Mouse (Mus musculus): Measurements from ENCODE around the gene Unc119b. TPM values are rescaled to one million over a fixed set of nuclear protein-coding genes. Genes with fewer than 3 reads are reported as not detected.
A peak's percentile ranks its signal among the peaks of the same experiment; 100 is the strongest.
"Not testable (repeated sequence)": the region's sequence is repeated elsewhere in the genome, so short reads cannot be mapped to it uniquely, and the experiment has no call there.

Unc119b gene
- polyA plus RNA-seq, 1 experiment from 2014 or later, result 8.5 TPM

DNA sequence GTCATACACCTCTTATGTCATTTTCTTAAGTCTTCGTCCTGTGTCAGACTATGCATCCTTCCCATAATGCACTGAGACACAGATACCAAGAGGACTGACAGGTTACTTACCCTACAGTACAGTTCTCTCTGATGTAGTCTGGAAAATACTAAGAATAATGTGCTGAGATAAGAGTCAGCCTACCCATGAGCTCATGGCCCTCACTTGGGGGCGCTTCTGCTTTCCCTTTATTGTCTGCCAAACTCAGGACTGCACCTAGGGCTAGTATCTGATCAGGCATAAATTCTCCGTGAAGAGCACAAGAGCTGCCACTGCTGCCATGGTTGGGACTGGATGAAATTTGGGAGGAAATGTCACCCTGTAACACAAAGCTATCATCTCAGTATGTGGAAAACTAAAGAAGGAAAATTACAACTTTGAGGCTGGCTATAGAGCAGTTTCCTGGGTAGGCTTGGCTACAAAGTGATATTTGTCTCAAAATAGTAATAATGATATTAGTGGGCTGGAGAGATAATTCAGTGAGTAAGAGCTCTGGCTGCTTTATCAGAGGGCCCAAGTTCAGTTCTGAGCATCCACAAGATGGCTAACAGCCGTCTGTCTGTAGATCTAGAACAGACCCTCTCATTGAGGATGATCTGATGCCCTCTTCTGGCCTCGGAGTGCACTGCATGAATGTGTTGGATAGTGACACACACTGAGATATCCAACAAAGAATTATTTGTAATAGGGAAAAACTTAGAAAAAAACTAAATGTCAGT lies 58.5 kb downstream of the Unc119b start:
- H3K9ac ChIP-seq, result no peak overlapping the region
- H3K27me3 ChIP-seq, result no peaks in the 10 kb centered on the region
- H3K36me3 ChIP-seq (replicated peaks), result peaks cover 44% of the 10 kb centered on the region
- H3K4me1 ChIP-seq (replicated peaks), result peaks cover 80% of the 10 kb centered on the region
- no peak overlapping the region for H3K4me3 ChIP-seq (replicated peaks)
- peak; percentile 45 for ATAC-seq (ENCODE audit: insufficient read depth)
- peak overlapping the region; percentile 4; the same call in 1 of the 2 replicates for H3K4me2 ChIP-seq
- peak overlapping the region; percentile 96 for H3K27ac ChIP-seq (replicated peaks)
- H3K9me3 ChIP-seq (replicated peaks), result no peaks in the 10 kb centered on the region
- 29% methylated on average over 5 of the region's 5 CpGs for WGBS (ENCODE audit: insufficient replicate concordance)

DNA sequence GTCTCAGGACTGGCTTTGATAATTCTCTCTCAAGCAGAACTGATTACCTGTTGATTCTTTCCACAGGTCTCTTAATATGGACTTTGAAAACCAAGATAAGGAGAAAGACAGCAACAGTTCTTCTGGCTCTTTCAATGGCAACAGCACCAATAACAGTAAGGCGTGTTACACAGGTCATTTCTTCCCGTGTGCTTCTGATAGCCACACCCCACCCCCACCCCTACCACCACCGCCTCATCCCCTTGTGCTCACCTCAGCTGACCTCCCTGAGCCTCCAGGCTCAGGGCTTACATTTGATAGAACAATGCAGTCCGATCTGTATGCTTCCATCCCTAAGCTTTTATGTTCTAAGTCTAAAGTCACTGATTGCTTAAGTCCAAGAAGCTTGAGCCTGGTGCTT lies 60.0 kb downstream of the Unc119b start:
- H3K4me2 ChIP-seq, result 0 out of 2 replicates have a peak overlapping the region, but pooled peaks have one; percentile 19
- WGBS (ENCODE audit: insufficient replicate concordance), result 44% methylated on average over 4 of the region's 4 CpGs
- peak overlapping the region; percentile 96 for H3K27ac ChIP-seq (replicated peaks)
- H3K36me3 ChIP-seq (replicated peaks), result peaks cover 32% of the 10 kb centered on the region
- H3K27me3 ChIP-seq, result no peaks in the 10 kb centered on the region
- no peak overlapping the region for H3K9ac ChIP-seq
- no peaks in the 10 kb centered on the region for H3K9me3 ChIP-seq (replicated peaks)
- no peak overlapping the region for H3K4me3 ChIP-seq (replicated peaks)
- no peak for ATAC-seq (ENCODE audit: insufficient read depth)
- H3K4me1 ChIP-seq (replicated peaks), result peaks cover 81% of the 10 kb centered on the region

DNA sequence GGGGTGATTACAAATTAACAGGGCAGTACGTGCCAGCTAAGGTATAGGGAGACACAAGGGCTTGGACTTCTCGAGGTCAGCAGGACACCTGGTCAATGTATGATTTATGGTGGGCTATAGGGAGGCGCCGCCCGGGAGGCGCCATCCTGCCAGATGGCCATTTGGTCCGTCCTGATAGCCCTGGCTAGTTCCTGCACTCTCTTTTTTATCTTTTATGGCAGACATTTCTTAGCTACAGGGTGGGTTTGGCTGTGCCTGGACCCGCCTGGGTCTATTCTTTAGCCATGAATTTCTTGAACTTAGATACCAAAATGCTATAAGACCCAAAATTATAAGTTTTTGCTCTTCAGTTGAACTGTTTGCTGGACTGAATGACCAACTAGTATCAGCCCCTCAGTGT lies 61.5 kb downstream of the Unc119b start:
- H3K4me1 ChIP-seq (replicated peaks), result peaks cover 86% of the 10 kb centered on the region
- WGBS (ENCODE audit: insufficient replicate concordance), result 18% methylated on average over 8 of the region's 8 CpGs
- H3K27ac ChIP-seq (replicated peaks), result peak overlapping the region; percentile 96
- not testable (repeated sequence) for H3K9me3 ChIP-seq (replicated peaks); H3K9ac ChIP-seq; H3K27me3 ChIP-seq
- peak overlapping the region; percentile 62 for H3K4me2 ChIP-seq
- ATAC-seq (ENCODE audit: insufficient read depth), result 0 out of 2 replicates have a peak, but pooled peaks have one; percentile 12
- peaks cover 32% of the 10 kb centered on the region for H3K36me3 ChIP-seq (replicated peaks)
- peak overlapping the region; percentile 13 for H3K4me3 ChIP-seq (replicated peaks)

Other genes starting within 250 kb of the Unc119b start
- 3.5 and 3.8 TPM in 2 replicates for gene Oasl2, start 238.0 kb downstream of the Unc119b start, polyA plus RNA-seq (2015; fragmentation: Nextera tagmentation; extraction: Ambion mirVana)
- 0.51 and 0.88 TPM in 2 replicates for gene Oasl1, start 211.7 kb downstream of the Unc119b start, polyA plus RNA-seq (2015; fragmentation: Nextera tagmentation; extraction: Ambion mirVana)
- 10.2 and 12.3 TPM in 2 replicates for gene 2210016L21Rik, start 192.8 kb downstream of the Unc119b start, polyA plus RNA-seq (2015; fragmentation: Nextera tagmentation; extraction: Ambion mirVana)
- 3.8 and 4.3 TPM in 2 replicates for gene Hnf1a, start 163.9 kb downstream of the Unc119b start, polyA plus RNA-seq (2015; fragmentation: Nextera tagmentation; extraction: Ambion mirVana)
- 7.9 and 12.1 TPM in 2 replicates for gene Sppl3, start 123.8 kb downstream of the Unc119b start, polyA plus RNA-seq (2015; fragmentation: Nextera tagmentation; extraction: Ambion mirVana)
- 7.9 and 11.4 TPM in 2 replicates for gene Gm10401, start 36.7 kb downstream of the Unc119b start, polyA plus RNA-seq (2015; fragmentation: Nextera tagmentation; extraction: Ambion mirVana)
- 49.8 and 53.6 TPM in 2 replicates for gene Acads, start 15.6 kb downstream of the Unc119b start, polyA plus RNA-seq (2015; fragmentation: Nextera tagmentation; extraction: Ambion mirVana)
- 23.7 and 29.6 TPM in 2 replicates for gene Mlec, start 23.2 kb upstream of the Unc119b start, polyA plus RNA-seq (2015; fragmentation: Nextera tagmentation; extraction: Ambion mirVana)
- 0.13 and 0.18 TPM in 2 replicates for gene Cabp1, start 59.4 kb upstream of the Unc119b start, polyA plus RNA-seq (2015; fragmentation: Nextera tagmentation; extraction: Ambion mirVana)
- gene Pop5, start 100.9 kb upstream of the Unc119b start, polyA plus RNA-seq (2015; fragmentation: Nextera tagmentation; extraction: Ambion mirVana), result 84.0 and 88.1 TPM in 2 replicates
- 146 and 173 TPM in 2 replicates for gene Rnf10, start 137.9 kb upstream of the Unc119b start, polyA plus RNA-seq (2015; fragmentation: Nextera tagmentation; extraction: Ambion mirVana)
- 27.5 and 28.4 TPM in 2 replicates for gene Coq5, start 144.7 kb upstream of the Unc119b start, polyA plus RNA-seq (2015; fragmentation: Nextera tagmentation; extraction: Ambion mirVana)
- gene Dynll1, start 166.0 kb upstream of the Unc119b start, polyA plus RNA-seq (2015; fragmentation: Nextera tagmentation; extraction: Ambion mirVana), result 525 and 554 TPM in 2 replicates
- 88.7 and 92.1 TPM in 2 replicates for gene Srsf9, start 192.2 kb upstream of the Unc119b start, polyA plus RNA-seq (2015; fragmentation: Nextera tagmentation; extraction: Ambion mirVana)
- 11.6 and 13.4 TPM in 2 replicates for gene Gatc, start 206.2 kb upstream of the Unc119b start, polyA plus RNA-seq (2015; fragmentation: Nextera tagmentation; extraction: Ambion mirVana)
- 26.6 and 29.6 TPM in 2 replicates for gene Triap1, start 206.2 kb upstream of the Unc119b start, polyA plus RNA-seq (2015; fragmentation: Nextera tagmentation; extraction: Ambion mirVana)
- 700 and 702 TPM in 2 replicates for gene Cox6a1, start 214.0 kb upstream of the Unc119b start, polyA plus RNA-seq (2015; fragmentation: Nextera tagmentation; extraction: Ambion mirVana)